Mouse (Mus musculus): ENCODE measurements around the gene Fam107b.
"Not testable (repeated sequence)": the region's sequence is repeated elsewhere in the genome, so short reads cannot be mapped to it uniquely, and the experiment has no call there.

Fam107b gene

DNA sequence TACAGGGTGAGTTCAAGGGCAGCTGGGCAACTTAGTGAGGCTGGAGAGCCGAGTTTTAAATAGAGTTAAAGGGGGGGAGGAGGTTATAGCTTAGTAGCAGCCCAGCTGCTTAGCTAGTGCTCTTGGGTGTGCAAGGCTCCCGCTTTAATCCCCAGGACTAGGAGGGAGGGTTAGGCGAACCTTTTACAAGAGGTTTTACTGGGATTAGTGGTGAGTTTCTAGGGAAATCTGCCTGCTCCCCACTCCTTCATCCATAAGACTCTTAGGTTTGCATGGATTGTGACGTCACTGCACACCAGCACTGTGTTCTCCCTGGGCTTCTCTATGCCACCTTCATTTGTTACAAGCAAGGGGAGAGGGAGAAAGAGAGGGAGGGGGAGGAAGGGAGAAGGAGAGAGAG, 88.6 kb downstream of the Fam107b start:
- DNase-seq (ENCODE audit: low spot score) = no peak

DNA sequence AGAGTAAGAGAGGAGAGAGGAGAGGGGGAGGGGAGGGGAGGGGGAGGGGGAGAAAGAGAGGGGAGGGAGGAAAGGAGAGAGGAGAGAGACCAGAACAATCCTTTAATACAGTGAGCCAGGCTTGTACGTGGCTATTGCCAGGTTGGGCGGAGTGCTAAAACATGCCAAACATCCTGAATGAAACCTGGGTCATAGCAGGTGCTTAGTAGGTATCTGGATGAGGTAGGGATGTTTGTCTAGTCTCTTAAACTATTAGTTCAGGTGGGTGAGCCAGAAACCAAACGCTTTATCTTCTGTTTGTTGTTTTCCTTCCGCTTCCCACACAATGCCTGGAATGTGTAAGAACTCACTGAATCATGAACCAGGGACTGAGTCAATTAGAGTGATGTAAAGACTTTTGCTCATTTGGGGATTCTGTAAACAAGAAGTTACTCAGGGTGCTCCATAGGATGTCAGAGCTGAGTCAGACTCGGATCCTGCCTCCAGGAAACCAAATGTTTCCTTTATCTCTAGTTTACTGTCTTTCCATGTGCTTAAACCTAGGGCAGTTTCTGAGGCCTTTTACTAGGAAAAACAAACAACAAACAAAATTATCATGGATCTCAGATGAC, 89.1 kb downstream of the Fam107b start:
- no peak for DNase-seq (ENCODE audit: low spot score)

DNA sequence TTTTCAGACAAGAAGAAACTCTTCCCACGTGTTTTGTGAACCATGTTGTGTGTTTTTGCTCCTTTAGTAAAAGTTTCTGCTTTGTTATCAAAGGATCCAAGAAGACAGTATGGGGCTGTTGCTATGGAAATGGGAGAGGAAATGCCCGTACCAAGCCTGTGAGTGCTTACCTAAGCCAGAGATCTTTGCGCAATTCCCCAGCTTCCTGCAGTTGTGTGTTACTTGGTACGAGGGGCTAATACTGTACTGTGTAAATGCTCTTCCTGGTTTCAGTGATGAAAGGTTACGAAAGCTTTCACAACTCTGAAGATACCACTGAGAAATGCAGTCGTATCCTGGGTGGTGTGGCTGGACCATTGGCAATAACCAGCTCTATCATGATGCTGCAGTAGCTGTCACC, 93.8 kb downstream of the Fam107b start:
- DNase-seq (ENCODE audit: low spot score) = no peak

DNA sequence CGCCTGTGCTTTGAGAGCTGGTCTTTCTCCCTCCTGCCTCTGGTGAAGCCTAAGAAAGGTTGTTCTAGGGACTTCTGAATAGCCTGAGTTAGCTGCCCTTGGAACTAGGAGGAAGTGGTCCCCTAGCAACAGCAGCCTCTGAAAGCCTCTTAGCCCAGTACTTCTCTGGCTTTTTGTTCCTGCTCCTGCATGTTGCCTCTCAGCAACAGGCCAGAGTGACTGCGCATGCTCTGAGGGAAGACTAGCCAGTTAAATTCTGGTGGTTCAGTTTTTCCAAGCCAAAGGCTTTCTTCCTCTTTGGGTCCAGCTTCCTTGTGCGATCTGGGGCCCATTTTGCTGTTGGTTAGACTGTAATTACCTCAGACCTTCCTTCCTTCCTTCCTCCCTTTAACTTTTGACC, 98.4 kb downstream of the Fam107b start:
- DNase-seq (ENCODE audit: low spot score) = no peak

DNA sequence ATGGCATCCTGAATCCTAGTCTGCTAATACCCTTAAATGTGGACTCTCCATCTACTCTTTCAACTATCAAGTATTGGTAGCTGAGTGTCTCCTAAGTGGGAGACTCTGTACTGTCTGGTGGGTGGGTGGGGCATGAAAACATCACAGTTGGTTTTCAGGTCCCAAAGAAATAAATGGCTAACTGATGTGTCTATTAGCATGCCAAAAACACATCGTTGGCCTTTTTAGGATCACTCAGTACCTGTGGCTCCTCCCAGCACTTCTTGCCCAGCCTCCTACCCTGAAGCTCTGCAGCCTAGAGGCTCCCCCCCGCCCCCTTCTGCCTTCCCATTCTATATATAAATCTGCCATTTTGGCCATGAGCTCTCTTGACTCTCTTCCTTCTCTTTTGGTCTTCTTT, 99.4 kb downstream of the Fam107b start:
- DNase-seq (ENCODE audit: low spot score) = no peak

DNA sequence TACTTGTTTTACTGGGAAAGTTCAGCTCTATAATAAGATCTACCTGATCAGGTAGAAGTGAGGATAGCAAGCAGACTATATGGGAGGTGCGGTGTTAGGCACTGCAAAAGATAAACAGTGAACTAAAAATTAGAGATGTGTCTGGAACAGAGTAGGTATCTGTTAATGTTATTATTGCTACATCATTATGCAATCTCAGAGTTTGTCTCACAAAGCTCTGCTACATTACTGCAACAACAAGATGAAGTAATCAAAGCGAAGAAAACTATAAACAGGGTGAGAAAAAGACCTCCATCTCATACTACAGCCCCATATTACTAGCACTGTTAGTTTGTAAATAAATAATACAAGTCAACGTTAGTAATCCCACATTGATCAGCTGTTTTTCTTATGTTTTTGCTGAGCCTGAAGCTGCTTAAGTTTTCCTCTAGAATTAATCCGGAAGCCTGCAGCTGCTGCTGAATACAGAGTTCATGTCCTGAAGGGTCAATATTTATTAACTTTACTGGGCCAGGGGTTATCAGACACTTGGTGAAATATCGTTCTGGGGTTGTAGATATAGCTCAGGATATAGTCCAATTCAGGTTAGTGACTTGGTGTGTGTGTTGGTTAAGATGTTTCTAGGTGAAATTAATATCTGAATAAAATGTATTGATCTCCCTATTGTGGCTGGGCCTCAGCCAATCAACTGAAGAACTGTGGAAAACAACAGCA, 102.5 kb downstream of the Fam107b start:
- no peak for DNase-seq (ENCODE audit: low spot score)

DNA sequence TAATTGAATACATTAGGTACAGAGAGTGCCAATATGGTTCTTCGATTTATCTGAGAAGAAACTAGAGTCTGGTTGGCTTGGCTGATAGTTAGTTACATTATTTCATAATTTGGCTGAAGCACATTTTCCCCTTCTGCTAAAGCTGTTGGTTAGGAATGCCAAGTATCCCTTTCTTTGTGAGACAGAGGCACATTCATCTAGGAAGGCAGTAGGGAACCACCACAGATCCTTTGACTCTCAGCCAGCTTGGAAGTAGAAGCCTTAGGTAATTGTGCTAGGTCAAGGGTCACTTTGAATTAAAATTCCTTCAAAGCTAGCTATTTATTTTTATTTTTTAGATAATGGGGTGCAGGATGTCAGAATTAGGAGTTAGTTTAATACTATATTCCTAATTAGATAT, 105.2 kb downstream of the Fam107b start:
- DNase-seq (ENCODE audit: low spot score) = no peak

DNA sequence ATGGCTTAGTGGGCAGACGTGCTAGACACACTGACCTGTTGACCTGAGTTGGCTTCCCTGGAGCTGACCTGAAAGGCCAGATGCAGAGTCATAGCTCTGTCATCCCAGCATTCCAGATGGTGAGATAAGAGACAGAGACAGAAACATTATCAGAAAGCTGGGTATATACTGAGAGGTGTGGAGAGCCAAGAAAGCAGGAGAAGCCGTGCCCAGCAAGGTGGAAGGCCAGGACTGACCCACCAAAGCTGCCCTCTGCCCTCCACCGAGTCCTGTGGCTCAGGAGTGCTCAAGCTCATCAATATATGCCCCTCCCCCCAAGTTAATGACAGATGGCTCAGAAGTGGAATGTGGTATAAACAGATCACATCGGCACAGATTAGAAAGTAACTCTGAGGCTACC, 112.4 kb downstream of the Fam107b start:
- no peak for DNase-seq (ENCODE audit: low spot score)

DNA sequence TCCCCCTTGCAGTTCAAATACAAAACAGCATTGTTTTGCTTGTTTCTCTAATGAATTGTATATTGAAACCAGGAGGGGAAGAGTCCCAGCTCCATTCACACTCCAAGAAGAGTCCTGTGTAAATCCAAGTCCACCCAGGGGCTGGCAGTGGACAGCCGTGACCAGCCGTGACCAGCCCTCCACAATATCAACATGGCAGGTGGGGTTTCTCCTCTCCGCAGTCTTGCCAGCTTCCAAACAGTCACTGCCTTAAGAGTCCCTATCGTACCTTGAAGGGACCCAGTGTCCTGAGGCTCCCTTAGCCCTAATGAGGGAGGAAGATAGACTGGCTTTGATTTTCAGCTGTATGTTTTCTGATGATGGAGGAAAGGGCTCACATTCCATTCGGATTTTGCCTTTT, 113.1 kb downstream of the Fam107b start:
- no peak for DNase-seq (ENCODE audit: low spot score)

DNA sequence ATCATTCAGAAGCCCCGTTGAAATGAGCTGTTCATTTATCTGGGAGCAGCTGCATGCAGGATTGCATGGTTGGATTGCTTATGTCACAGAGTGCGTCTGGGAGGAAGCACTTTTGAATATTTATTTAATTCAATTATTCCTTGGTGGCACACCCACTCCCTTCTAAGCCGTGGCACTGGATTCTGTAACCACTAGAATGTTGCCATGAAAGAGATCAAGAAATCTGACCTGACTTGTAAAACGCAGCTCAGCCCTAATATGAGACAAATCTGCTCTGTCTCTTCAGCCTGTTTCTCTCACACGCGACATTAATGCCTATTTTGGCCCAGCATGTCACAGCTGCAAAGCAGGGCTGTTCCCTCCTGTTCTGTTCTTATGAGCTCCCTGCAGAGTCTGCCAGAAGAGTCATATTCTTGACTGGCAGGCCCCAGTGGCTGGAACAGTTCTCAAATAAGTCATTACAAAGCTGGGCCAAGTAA, 113.5 kb downstream of the Fam107b start:
- no peak for DNase-seq (ENCODE audit: low spot score)

DNA sequence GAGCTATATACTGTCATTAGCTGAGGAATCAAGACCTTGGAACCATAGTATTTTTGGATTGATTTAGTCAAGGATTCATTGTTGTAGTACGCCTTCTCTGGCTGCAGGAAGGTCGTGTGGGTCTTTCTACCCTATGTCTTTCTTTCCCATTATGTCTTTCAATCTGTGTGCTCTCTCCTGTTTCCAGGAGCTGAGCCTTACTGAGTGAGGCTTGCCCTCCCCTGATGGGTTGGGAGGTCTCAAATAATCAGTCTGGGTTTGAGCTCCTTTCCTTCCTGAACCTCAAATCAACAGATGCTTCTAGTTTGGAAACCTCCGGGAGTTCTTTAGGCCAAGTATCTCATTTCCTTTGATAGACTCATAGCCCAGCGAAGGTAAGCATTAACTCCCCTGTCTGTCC, 119.9 kb downstream of the Fam107b start:
- no peak for DNase-seq (ENCODE audit: low spot score)

DNA sequence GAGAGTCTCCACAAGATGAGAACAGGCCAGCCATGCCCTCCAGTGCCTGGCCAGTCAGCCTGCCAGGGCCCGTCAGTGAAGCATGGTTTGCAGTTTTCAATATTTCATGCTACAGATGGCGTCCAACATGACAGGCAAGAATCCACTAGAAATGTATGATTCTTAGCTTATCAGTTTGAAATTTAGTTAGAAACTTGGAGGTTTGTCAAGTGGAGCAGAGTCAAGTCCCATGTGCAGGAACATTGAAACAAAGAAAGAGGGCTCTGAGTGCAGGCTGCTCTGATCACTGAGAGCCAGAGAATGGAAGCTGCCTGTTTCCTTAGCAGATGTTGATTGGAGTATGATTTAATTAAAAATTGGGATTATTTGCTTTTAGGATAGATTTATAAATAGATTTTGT, 122.5 kb downstream of the Fam107b start:
- no peak for DNase-seq (ENCODE audit: low spot score)

DNA sequence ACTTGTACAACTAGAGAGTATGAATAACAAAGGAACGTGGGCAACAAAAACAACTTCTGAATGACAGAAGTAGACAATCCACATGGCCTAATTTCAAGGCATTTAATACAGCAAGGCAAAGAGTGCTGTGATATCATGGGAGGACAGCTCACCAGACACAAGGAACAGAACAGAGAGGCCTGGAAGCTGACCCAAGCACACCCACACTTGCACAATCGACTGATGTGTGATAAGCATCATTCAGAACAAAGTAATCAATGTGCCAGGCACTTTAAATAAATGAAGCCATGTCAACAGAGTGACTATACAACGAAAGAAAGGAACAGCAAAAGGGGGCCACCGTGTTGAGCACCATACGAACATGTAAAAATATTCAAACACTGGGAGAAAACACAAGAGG, 125.6 kb downstream of the Fam107b start:
- no peak for DNase-seq (ENCODE audit: low spot score)

DNA sequence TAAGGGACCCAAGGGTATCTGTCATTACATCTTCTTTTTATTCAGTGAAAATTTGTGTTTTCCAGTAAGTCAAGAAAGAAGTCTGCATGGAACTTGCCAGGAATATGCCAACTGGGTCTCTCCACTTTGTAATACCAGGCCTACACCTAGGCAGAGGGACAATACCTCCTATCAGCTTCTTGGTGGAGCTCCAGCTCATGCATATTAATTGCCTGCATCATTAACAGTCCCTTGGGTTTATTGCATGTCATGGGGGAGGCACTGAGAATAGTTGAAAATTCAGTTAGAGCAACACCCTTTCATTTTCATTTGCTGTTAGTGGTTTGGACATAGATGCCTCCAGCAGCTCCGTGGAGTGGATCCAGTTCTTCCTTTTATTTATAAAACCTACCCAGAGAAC, 130.1 kb downstream of the Fam107b start:
- no peak for DNase-seq (ENCODE audit: low spot score)

DNA sequence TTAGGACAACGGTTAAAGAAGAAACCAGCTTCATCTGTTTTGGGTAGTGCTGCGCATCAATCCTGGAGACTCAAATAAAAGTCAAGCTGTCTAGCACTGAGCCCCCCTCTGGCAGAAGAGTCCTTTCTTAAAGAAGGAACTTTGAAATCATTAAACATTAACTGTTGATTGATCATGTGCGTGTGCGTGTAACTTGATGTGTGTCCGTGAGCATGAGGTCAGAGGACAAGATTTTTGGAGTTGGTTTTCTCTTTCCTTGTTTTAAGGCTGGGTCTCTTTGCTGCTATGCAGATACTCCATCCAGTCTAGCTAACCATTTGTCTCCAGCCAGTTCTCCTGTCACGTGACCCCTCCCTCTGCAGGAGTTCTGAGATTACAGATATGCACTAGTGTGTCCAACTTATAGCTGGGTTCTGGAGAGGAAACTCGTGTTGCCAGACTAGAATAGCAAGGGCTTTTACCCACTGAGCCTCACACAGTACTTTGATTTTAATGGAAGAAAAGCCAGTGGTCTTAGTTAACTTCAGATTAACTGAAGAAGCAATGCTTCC, 132.4 kb downstream of the Fam107b start:
- DNase-seq (ENCODE audit: low spot score) = no peak

DNA sequence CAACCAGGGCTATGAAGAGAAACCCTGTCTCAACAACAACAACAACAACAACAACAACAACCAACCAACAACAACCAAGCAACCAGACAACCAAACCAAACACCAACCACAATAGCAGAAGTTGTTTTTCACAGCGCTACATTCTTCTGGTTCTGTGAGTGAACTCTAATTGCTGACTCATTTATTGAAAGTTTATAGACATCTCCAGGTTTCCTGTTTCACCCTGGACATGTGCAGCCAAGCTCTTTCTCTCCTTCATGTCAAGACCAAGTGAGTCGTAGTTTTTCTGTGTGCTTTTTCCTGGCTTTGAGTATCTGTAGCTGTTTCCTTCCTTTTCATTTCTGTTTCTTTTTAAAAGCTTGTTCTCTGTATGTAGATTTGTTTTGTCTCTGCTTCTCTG, 133.5 kb downstream of the Fam107b start:
- no peak for DNase-seq (ENCODE audit: low spot score)

DNA sequence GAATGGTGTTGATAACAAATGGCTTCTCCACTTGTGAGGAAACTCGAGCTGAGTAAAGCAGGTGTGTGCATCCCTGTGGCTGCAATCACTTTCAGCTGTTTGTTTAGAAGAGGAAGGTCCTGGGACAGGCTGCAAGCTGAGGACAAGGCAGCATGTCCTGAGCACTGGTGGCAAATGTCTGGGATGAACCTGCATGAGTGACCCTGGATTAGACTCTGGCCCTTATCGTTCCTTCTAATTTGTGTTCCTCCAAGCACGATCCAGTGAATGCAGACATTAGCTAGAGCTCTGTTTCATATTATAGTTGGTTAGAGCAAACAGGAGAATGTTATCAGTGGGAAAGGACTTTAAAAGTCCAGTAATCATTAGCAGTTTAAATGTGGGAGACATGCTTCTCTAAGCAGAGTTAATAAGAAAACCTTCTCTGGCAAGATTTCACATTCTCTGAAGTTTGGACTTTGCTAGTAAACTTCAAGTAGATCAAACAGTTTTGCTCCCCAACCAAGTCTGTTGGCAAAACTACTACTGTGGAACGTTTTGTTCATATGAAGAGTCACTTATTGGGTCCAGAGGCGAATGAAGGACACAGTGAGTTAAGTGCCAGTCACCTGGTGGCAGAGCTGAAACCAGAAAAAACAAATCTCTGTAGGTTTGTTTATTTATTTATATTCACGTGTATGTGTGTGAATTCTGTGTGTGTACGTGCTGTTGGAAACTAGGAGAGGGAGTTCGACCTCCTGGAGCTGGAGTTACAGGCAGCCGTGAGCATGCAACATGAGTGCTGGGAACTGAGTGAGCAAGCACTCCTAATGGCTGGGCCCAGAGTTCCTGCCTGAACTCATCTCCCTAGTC, 134.2 kb downstream of the Fam107b start:
- DNase-seq (ENCODE audit: low spot score) = no peak

DNA sequence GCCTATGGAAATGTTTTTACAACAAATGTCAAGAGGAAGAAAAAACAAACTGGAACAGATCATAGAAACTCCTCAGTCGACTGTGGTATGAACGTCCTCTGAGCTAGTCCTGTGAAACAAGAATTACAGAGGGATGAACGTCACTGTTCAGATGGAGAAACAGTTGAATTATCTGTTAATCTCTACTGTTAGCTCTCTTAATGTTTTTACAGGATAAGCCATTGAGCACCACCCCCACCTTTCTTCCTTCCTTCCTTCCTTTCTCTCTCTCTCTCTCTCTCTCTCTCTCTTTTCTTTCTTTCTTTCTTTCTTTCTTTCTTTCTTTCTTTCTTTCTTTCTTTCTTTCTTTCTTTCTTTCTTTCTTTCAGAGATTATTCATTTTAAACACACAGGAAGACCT, 135.0 kb downstream of the Fam107b start:
- not testable (repeated sequence) for DNase-seq (ENCODE audit: low spot score)

DNA sequence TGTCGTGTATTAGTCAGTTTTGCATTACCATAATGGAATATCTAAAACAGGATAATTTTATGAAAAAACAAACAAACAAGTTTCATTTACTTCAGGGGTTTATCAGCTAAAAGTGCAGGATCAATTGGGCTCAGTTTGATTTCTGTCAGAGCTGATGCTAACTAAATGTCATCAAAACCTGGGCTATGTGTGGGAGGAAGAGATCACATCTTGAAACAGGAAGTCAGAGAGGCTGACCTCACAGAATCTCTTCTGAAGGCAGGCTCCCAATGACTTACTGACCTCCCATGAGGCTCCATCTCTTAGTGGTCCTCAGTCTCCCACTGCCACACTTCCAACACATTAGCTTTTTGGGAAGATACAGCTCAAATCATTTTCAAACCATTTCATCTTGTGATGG, 136.9 kb downstream of the Fam107b start:
- no peak for DNase-seq (ENCODE audit: low spot score)

DNA sequence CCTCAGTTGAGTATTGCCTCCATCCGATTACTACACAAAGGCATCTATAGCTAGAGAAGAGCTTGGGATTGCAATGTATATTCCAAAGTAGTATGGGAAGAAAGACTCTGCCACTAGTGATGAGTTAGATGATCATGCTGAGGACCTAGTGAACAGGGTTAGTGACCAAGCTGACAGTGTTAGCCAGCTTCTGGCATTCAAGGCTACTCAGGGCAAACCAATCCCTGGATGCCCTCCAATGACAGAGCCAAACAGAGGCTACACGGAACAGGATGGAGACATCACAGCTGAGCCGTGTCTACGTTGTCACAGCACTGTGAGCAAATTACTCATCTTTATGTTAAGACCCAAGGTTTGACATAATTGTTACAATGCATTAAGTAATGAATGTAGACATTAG, 138.3 kb downstream of the Fam107b start:
- no peak for DNase-seq (ENCODE audit: low spot score)

DNA sequence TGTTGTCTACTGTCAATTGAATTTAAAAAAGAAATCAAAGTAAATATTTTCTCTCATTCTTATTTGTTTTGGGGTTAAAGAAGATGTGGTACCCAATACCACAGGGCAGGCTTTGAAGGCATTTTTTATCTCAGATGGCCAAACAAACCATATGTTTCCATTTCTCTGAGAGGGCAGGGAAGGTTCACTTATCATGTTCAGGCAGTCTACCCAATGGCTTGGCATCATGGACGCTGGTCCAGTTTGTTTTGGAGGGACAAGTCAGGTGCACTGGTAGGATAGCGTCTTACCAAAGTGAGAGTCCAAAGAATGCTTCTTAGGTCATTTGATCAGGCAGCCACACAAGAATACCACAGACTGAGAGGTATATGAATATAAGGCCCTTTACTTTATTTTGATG, 139.6 kb downstream of the Fam107b start:
- DNase-seq (ENCODE audit: low spot score) = no peak

DNA sequence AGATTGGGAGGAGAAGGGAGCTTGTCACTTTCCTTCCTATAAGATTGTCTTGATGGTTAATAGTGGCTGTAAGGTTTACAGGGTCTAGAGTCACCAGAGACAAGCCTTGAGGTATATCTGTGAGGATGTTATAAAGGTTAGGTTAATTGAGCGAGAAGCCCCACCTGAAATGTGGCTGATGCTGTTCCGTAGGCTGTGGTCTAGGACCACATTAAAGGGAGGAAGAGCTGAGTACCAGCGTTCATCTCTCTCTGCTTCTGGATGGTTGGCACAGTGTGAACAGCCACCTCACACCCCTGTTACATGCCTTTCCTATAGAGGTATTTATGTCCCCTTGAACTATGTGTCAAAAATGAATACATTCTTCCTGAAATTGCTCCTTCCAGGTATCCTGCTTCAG, 140.2 kb downstream of the Fam107b start:
- DNase-seq (ENCODE audit: low spot score) = no peak
